Mouse (Mus musculus): Measurements from ENCODE around the gene Tmem160. TPM values are rescaled to one million over a fixed set of nuclear protein-coding genes. Genes with fewer than 3 reads are reported as not detected.

Tmem160 gene
- polyA plus RNA-seq, 1 experiment: 330 TPM

- no peak for TF ChIP-seq POLR2A (IDR thresholded peaks at IDR 0.05; ENCODE audit: low read depth, low read length)
- no peak for TF ChIP-seq CTCF (IDR thresholded peaks at IDR 0.05; ENCODE audit: extremely low read depth, insufficient read length, insufficient replicate concordance, low read depth, low read length)
- H3K27ac ChIP-seq (ENCODE audit: insufficient read depth, low read depth, low read length): no peak overlapping the region
- H3K36me3 ChIP-seq (ENCODE audit: control insufficient read depth, insufficient read depth, low read length): peaks cover 1% of the 10 kb centered on the region; the same call in 1 of the 2 replicates
- no peak overlapping the region for H3K4me3 ChIP-seq (ENCODE audit: low read depth, low read length)
- H3K27me3 ChIP-seq (ENCODE audit: control insufficient read depth, insufficient read depth, low read length): no peaks in the 10 kb centered on the region
- 69% methylated on average over 6 of the region's 6 CpGs for WGBS
- H3K4me1 ChIP-seq (ENCODE audit: control insufficient read depth, insufficient read depth, insufficient read length, low read length): peaks cover 7% of the 10 kb centered on the region; the same call in 1 of the 2 replicates
These were observed 923 bp upstream of the Tmem160 start for GRCm38 (mm10) chr7:16451656-16452055.

GRCm38 (mm10) chr7:16453118-16453711, 636 bp downstream of the Tmem160 start:
- Histone ChIP-seq H3K4me3 (ENCODE audit: low read depth, low read length) (peak overlapping the region; percentile 79), H3K27me3 (ENCODE audit: control insufficient read depth, insufficient read depth, low read length) (no peaks in the 10 kb centered on the region), H3K4me1 (ENCODE audit: control insufficient read depth, insufficient read depth, insufficient read length, low read length) (peaks cover 7% of the 10 kb centered on the region; the same call in 1 of the 2 replicates), H3K27ac (ENCODE audit: insufficient read depth, low read depth, low read length) (no peak overlapping the region), H3K36me3 (ENCODE audit: control insufficient read depth, insufficient read depth, low read length) (peaks cover 1% of the 10 kb centered on the region; the same call in 1 of the 2 replicates)
- TF ChIP-seq CTCF (IDR thresholded peaks at IDR 0.05; ENCODE audit: extremely low read depth, insufficient read length, insufficient replicate concordance, low read depth, low read length) (no peak), POLR2A (IDR thresholded peaks at IDR 0.05; ENCODE audit: low read depth, low read length) (no peak)
- WGBS: under 1% methylated on average over 23 of the region's 23 CpGs

- H3K4me1 ChIP-seq (ENCODE audit: control insufficient read depth, insufficient read depth, insufficient read length, low read length): peaks cover 7% of the 10 kb centered on the region; the same call in 1 of the 2 replicates
- TF ChIP-seq POLR2A (IDR thresholded peaks at IDR 0.05; ENCODE audit: low read depth, low read length) (no peak), CTCF (IDR thresholded peaks at IDR 0.05; ENCODE audit: extremely low read depth, insufficient read length, insufficient replicate concordance, low read depth, low read length) (no peak)
- no peak overlapping the region for H3K4me3 ChIP-seq (ENCODE audit: low read depth, low read length)
- peaks cover 1% of the 10 kb centered on the region; the same call in 1 of the 2 replicates for H3K36me3 ChIP-seq (ENCODE audit: control insufficient read depth, insufficient read depth, low read length)
- no peak overlapping the region for H3K27ac ChIP-seq (ENCODE audit: insufficient read depth, low read depth, low read length)
- 95% methylated on average over 14 of the region's 14 CpGs for WGBS
- no peaks in the 10 kb centered on the region for H3K27me3 ChIP-seq (ENCODE audit: control insufficient read depth, insufficient read depth, low read length)
These were observed 2.4 kb downstream of the Tmem160 start for GRCm38 (mm10) chr7:16455016-16455415.

- WGBS: 85% methylated on average over 5 of the region's 5 CpGs
- TF ChIP-seq POLR2A (IDR thresholded peaks at IDR 0.05; ENCODE audit: low read depth, low read length) (no peak), CTCF (IDR thresholded peaks at IDR 0.05; ENCODE audit: extremely low read depth, insufficient read length, insufficient replicate concordance, low read depth, low read length) (no peak)
- no peak overlapping the region for H3K27ac ChIP-seq (ENCODE audit: insufficient read depth, low read depth, low read length)
- no peak overlapping the region for H3K4me3 ChIP-seq (ENCODE audit: low read depth, low read length)
- peaks cover 7% of the 10 kb centered on the region; the same call in 1 of the 2 replicates for H3K4me1 ChIP-seq (ENCODE audit: control insufficient read depth, insufficient read depth, insufficient read length, low read length)
- peaks cover 1% of the 10 kb centered on the region; the same call in 1 of the 2 replicates for H3K36me3 ChIP-seq (ENCODE audit: control insufficient read depth, insufficient read depth, low read length)
- no peaks in the 10 kb centered on the region for H3K27me3 ChIP-seq (ENCODE audit: control insufficient read depth, insufficient read depth, low read length)
These were observed 3.7 kb downstream of the Tmem160 start for GRCm38 (mm10) chr7:16456289-16456688.

GRCm38 (mm10) chr7:16460566-16460965, 8.0 kb downstream of the Tmem160 start:
- 37% methylated on average over 13 of the region's 13 CpGs for WGBS
- TF ChIP-seq POLR2A (IDR thresholded peaks at IDR 0.05; ENCODE audit: low read depth, low read length): no peak
- TF ChIP-seq CTCF (IDR thresholded peaks at IDR 0.05; ENCODE audit: extremely low read depth, insufficient read length, insufficient replicate concordance, low read depth, low read length): no peak

GRCm38 (mm10) chr7:16461151-16461550, 8.6 kb downstream of the Tmem160 start:
- H3K27me3 ChIP-seq (ENCODE audit: control insufficient read depth, insufficient read depth, low read length): no peaks in the 10 kb centered on the region
- WGBS: 57% methylated on average over 6 of the region's 6 CpGs

More at GRCm38 (mm10) chr7:16460566-16460965, 8.0 kb downstream of the Tmem160 start:
- Histone ChIP-seq H3K4me1 (ENCODE audit: control insufficient read depth, insufficient read depth, insufficient read length, low read length) (no peaks in the 10 kb centered on the region), H3K27me3 (ENCODE audit: control insufficient read depth, insufficient read depth, low read length) (no peaks in the 10 kb centered on the region), H3K36me3 (ENCODE audit: control insufficient read depth, insufficient read depth, low read length) (peaks cover 1% of the 10 kb centered on the region; the same call in 1 of the 2 replicates), H3K27ac (ENCODE audit: insufficient read depth, low read depth, low read length) (no peak overlapping the region), H3K4me3 (ENCODE audit: low read depth, low read length) (no peak overlapping the region)

GRCm38 (mm10) chr7:16461705-16462104, 9.1 kb downstream of the Tmem160 start:
- TF ChIP-seq CTCF (IDR thresholded peaks at IDR 0.05; ENCODE audit: extremely low read depth, insufficient read length, insufficient replicate concordance, low read depth, low read length): no peak
- TF ChIP-seq POLR2A (IDR thresholded peaks at IDR 0.05; ENCODE audit: low read depth, low read length): no peak
- whole genome bisulfite sequencing: 68% methylated on average over 6 of the region's 6 CpGs
- no peaks in the 10 kb centered on the region for H3K4me1 ChIP-seq (ENCODE audit: control insufficient read depth, insufficient read depth, insufficient read length, low read length)
- 0 out of 2 replicates have a peak, but pooled peaks cover 2% of the 10 kb centered on the region for H3K27me3 ChIP-seq (ENCODE audit: control insufficient read depth, insufficient read depth, low read length)
- H3K4me3 ChIP-seq (ENCODE audit: low read depth, low read length): no peak overlapping the region
- H3K36me3 ChIP-seq (ENCODE audit: control insufficient read depth, insufficient read depth, low read length): no peaks in the 10 kb centered on the region
- no peak overlapping the region for H3K27ac ChIP-seq (ENCODE audit: insufficient read depth, low read depth, low read length)

More at GRCm38 (mm10) chr7:16461151-16461550, 8.6 kb downstream of the Tmem160 start:
- no peaks in the 10 kb centered on the region for H3K36me3 ChIP-seq (ENCODE audit: control insufficient read depth, insufficient read depth, low read length)
- TF ChIP-seq POLR2A (IDR thresholded peaks at IDR 0.05; ENCODE audit: low read depth, low read length): no peak
- TF ChIP-seq CTCF (IDR thresholded peaks at IDR 0.05; ENCODE audit: extremely low read depth, insufficient read length, insufficient replicate concordance, low read depth, low read length): no peak
- no peak overlapping the region for H3K27ac ChIP-seq (ENCODE audit: insufficient read depth, low read depth, low read length)
- H3K4me3 ChIP-seq (ENCODE audit: low read depth, low read length): no peak overlapping the region
- H3K4me1 ChIP-seq (ENCODE audit: control insufficient read depth, insufficient read depth, insufficient read length, low read length): no peaks in the 10 kb centered on the region
